Mouse (Mus musculus) small intestine, adult 2 months (tissue): ENCODE results near the gene Cep55.

Experiments used
- CTCF ChIP-seq: fragments of 200-500 bp; IDR thresholded peaks from 2 replicates; pipeline ENCODE4 v1.5.1; 2012; ENCODE audit warnings: low read depth, mild to moderate bottlenecking, control low read depth, inconsistent platforms, low read length, moderate library complexity, mixed read lengths; ENCODE audit not compliant: insufficient replicate concordance, insufficient read length; ENCODE audit errors: extremely low read depth
- POLR2A ChIP-seq: fragments of 200-500 bp; IDR thresholded peaks from 2 replicates; pipeline ENCODE4 v1.6.1; 2012; ENCODE audit warnings: low read depth, mild to moderate bottlenecking, control low read depth, inconsistent platforms, low read length, moderate library complexity

GRCm38 (mm10) chr19:38056276-38056675 is 1.5 kb downstream of the Cep55 start:
- TF ChIP-seq CTCF (no peak), POLR2A (no peak)
